Mouse (Mus musculus): ENCODE measurements around the gene Myt1. TPM values are rescaled to one million over a fixed set of nuclear protein-coding genes. Genes with fewer than 3 reads are reported as not detected.
A peak's percentile ranks its signal among the peaks of the same experiment; 100 is the strongest.

The Myt1 gene
- polyA plus RNA-seq, 1 experiment from 2014 or later, result 11.0 TPM

DNA sequence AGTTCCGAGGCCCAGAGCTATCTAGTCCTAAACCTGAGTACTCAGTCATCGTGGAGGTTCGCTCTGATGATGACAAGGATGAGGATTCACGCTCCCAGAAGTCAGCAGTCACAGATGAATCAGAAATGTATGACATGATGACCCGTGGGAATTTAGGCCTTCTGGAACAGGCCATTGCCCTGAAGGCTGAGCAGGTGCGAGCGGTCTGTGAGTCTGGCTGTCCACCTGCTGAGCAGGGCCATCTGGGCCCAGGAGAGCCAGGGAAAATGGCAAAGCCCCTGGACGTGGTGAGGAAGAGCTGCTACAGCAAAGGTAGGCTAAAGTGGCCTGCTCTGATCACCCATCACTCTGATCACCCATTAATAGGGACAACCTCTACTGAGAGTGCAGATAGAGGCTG is 34.5 kb downstream of the Myt1 start:
- Histone ChIP-seq H3K27ac (ENCODE audit: low read depth, low read length) (no peak overlapping the region), H3K4me1 (ENCODE audit: control insufficient read depth, insufficient read depth, low read depth, low read length) (no peaks in the 10 kb centered on the region), H3K27me3 (replicated peaks; ENCODE audit: control insufficient read depth, insufficient read depth, low read length) (no peaks in the 10 kb centered on the region), H3K4me3 (ENCODE audit: low read length) (no peak overlapping the region), H3K36me3 (ENCODE audit: control insufficient read depth, insufficient read depth, low read length) (peaks cover 5% of the 10 kb centered on the region; the same call in 1 of the 2 replicates), H3K4me2 (ENCODE audit: low read length) (no peak overlapping the region), H3K9ac (ENCODE audit: low read depth, low read length) (no peak overlapping the region), H3K9me3 (ENCODE audit: control insufficient read depth, low read length) (no peaks in the 10 kb centered on the region)
- WGBS, result 70% methylated on average over 8 of the region's 8 CpGs
- ATAC-seq, result no peak

DNA sequence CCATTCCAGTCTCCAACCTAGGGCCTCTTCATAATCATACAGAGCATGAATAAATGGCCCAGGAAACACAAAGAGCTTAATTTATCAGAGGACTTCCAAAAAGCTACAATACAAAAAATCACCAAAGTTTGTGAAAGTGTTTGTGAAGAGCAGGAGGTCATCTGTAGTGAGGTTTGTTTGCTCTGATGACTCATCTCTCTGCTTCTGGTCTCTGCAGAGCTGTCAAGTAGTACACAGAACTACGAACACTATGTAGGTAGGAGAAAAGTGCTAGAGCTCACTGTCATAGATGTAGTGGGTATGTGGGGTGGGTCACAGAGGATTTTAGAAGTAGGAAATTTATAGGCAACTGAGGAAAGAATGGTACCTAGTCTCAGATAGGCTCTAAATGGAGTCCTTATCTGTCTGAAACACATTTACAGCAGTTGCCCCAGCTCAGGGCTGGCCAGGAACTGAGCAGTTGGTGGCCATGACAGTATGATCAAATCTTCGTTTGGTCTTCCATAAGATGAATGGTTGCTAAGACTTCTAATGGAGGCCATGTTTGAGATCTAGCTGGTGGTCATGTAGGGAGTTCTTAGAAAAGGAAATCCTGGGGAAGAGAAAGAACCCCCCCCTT is 66.0 kb downstream of the Myt1 start:
- no peak overlapping the region for H3K27ac ChIP-seq (ENCODE audit: low read depth, low read length)
- H3K4me1 ChIP-seq (ENCODE audit: control insufficient read depth, insufficient read depth, low read depth, low read length), result no peaks in the 10 kb centered on the region
- H3K4me3 ChIP-seq (ENCODE audit: low read length), result no peak overlapping the region
- no peaks in the 10 kb centered on the region for H3K9me3 ChIP-seq (ENCODE audit: control insufficient read depth, low read length)
- H3K36me3 ChIP-seq (ENCODE audit: control insufficient read depth, insufficient read depth, low read length), result peaks cover 6% of the 10 kb centered on the region; the same call in 1 of the 2 replicates
- H3K9ac ChIP-seq (ENCODE audit: low read depth, low read length), result no peak overlapping the region
- WGBS, result 77% methylated on average over 2 of the region's 2 CpGs
- H3K27me3 ChIP-seq (replicated peaks; ENCODE audit: control insufficient read depth, insufficient read depth, low read length), result no peaks in the 10 kb centered on the region
- ATAC-seq, result no peak
- H3K4me2 ChIP-seq (ENCODE audit: low read length), result no peak overlapping the region

DNA sequence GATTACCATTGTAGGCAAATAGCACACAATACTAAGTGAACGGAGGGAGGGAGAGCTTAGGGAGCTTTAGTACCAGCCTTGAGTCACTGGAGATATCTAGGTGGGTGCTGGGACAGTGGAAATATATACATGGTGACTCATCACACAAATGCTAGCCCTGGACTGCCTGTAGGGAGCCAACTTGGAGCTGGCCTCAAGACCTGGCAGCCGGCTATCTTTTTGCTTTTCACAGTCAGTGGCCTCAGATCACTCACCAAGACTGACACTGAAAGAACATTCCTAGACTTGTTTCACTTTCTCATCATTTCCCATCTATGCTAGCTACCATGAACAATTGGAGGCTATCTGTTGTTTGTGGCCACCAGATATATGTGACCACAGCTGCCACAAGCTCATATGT is 69.6 kb downstream of the Myt1 start:
- no peak overlapping the region for H3K27ac ChIP-seq (ENCODE audit: low read depth, low read length)
- H3K27me3 ChIP-seq (replicated peaks; ENCODE audit: control insufficient read depth, insufficient read depth, low read length), result no peaks in the 10 kb centered on the region
- H3K4me3 ChIP-seq (ENCODE audit: low read length), result no peak overlapping the region
- no peaks in the 10 kb centered on the region for H3K9me3 ChIP-seq (ENCODE audit: control insufficient read depth, low read length)
- no peak overlapping the region for H3K9ac ChIP-seq (ENCODE audit: low read depth, low read length)
- no peaks in the 10 kb centered on the region; the same call in 1 of the 2 replicates for H3K36me3 ChIP-seq (ENCODE audit: control insufficient read depth, insufficient read depth, low read length)
- no peak overlapping the region for H3K4me2 ChIP-seq (ENCODE audit: low read length)
- 80% methylated on average over 2 of the region's 2 CpGs for WGBS
- peaks cover 4% of the 10 kb centered on the region for H3K4me1 ChIP-seq (ENCODE audit: control insufficient read depth, insufficient read depth, low read depth, low read length)
- no peak for ATAC-seq

DNA sequence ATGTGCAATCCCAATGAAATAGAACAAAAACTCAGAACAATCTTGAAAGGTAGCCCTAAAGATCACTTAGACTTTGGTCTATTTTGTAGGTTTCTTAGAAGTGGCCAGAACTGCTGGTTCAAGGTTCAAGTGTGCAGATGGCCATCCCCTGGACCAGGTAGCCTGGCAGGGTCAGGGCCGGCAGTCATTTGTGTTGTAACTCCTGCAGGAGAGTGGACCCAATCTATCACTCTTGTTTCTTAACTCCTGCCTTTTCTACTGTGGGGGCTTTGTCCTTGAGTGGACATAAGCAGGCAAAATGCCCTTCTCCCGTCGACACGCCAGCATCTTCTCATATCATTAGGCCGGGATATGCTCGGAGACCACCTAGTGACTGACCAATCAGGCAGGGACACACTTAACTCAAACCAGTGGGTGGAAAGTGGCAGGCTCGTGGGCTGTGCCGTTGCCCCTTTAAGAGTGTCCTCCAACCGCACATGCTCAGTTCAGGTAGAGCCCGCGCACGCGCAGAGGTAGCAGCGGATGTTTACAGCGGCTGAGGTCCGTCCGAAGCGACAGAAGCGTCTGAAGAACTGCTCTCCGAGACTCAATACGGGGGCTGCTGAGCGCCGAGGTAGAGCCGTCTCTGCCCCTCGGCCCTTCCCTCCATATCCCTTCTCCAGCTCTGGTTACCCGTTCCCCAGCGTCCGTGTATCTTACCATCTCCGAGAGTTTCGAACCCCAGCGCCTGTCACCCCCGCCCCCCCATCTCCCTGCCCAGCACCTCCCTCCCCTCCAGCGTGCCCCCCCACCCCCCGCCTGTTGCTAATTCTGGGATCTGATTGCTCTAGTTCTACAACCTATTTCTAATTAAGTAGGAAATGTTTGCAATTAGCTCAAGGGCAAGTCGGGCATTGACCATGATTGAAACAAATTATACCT is 74.5 kb downstream of the Myt1 start, which contains the start of gene Pcmtd2:
Gene Pcmtd2, plus strand, starts transcription at position 483 of the 921 bp plus-strand sequence.
- under 1% methylated on average over 35 of the region's 35 CpGs for WGBS
- peaks cover 15% of the 10 kb centered on the region for H3K4me1 ChIP-seq (ENCODE audit: control insufficient read depth, insufficient read depth, low read depth, low read length)
- 0 out of 2 replicates have a peak, but pooled peaks cover 2% of the 10 kb centered on the region for H3K36me3 ChIP-seq (ENCODE audit: control insufficient read depth, insufficient read depth, low read length)
- H3K9me3 ChIP-seq (ENCODE audit: control insufficient read depth, low read length), result no peaks in the 10 kb centered on the region
- H3K27me3 ChIP-seq (replicated peaks; ENCODE audit: control insufficient read depth, insufficient read depth, low read length), result no peaks in the 10 kb centered on the region
- peak within 1 kb of the TSS; percentile 87 for H3K27ac ChIP-seq (ENCODE audit: low read depth, low read length)
- H3K9ac ChIP-seq (ENCODE audit: low read depth, low read length), result peak within 1 kb of the TSS; percentile 82
- H3K4me3 ChIP-seq (ENCODE audit: low read length), result peak within 1 kb of the TSS; percentile 76
- H3K4me2 ChIP-seq (ENCODE audit: low read length), result peak within 1 kb of the TSS; percentile 85
- peak; percentile 100 for ATAC-seq

DNA sequence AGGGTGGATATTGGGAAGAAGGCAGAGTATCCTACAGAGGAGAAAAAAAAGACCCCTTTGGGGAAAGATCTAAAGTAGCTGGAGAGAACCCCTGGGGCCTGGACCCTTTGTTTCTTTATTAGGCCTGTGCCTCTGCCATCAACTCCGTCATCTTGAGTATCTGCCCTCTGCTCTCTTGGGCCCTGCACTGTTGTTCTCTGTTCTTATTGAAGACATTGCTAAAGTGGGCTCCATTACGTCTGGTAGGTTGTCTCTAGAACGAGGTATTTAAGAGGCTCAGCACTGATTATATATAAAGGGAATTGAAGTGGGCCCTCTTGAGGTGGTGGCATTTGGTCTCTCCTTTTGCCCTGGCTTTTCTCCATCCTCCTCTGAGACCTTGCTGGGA is 75.2 kb downstream of the Myt1 start:
- Histone ChIP-seq H3K27me3 (replicated peaks; ENCODE audit: control insufficient read depth, insufficient read depth, low read length) (no peaks in the 10 kb centered on the region), H3K9me3 (ENCODE audit: control insufficient read depth, low read length) (no peaks in the 10 kb centered on the region), H3K4me1 (ENCODE audit: control insufficient read depth, insufficient read depth, low read depth, low read length) (peaks cover 15% of the 10 kb centered on the region), H3K36me3 (ENCODE audit: control insufficient read depth, insufficient read depth, low read length) (0 out of 2 replicates have a peak, but pooled peaks cover 3% of the 10 kb centered on the region), H3K27ac (ENCODE audit: low read depth, low read length) (peak overlapping the region; percentile 87), H3K4me3 (ENCODE audit: low read length) (peak overlapping the region; percentile 76), H3K4me2 (ENCODE audit: low read length) (peak overlapping the region; percentile 85), H3K9ac (ENCODE audit: low read depth, low read length) (peak overlapping the region; percentile 82)
- WGBS, result 0% methylated on average over 3 of the region's 3 CpGs
- peak; percentile 1; the same call in 1 of the 2 replicates for ATAC-seq

DNA sequence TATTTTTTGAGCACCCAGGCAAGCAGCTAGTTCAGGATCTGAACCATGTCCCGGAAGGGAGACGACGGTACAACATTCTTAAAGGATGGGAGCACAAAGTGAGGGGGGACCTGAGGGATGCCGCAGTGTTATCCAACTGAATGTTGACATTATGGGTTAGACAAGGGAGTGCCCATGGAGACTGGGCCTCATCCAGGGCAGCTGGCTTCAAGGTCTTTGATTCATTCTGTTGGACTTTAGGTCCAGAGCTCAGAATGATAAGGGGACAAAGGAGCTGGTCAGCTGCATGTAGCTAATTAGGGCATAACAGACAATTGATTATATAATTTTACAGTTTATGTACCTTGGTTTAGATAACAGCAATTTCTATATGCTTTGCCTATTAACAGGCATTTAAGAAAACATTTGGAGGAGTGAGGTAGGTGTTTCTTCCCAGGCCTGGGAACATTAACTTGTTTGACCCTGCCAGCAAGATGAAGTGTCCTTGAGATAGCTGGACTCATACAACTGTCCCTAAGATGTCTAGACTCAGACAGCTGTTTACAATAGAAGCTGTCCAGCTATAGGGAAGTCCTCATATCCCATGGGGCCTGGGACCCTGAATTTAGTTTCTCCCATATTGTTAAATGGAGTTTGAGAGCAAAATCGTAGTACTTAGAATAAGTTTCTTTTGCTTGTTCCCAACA is 82.7 kb downstream of the Myt1 start:
- Histone ChIP-seq H3K36me3 (ENCODE audit: control insufficient read depth, insufficient read depth, low read length) (peaks cover 18% of the 10 kb centered on the region), H3K4me2 (ENCODE audit: low read length) (no peak overlapping the region), H3K4me3 (ENCODE audit: low read length) (no peak overlapping the region), H3K4me1 (ENCODE audit: control insufficient read depth, insufficient read depth, low read depth, low read length) (no peaks in the 10 kb centered on the region), H3K27ac (ENCODE audit: low read depth, low read length) (no peak overlapping the region), H3K9me3 (ENCODE audit: control insufficient read depth, low read length) (no peaks in the 10 kb centered on the region), H3K9ac (ENCODE audit: low read depth, low read length) (no peak overlapping the region), H3K27me3 (replicated peaks; ENCODE audit: control insufficient read depth, insufficient read depth, low read length) (no peaks in the 10 kb centered on the region)
- no peak for ATAC-seq
- 85% methylated on average over 5 of the region's 5 CpGs for WGBS

DNA sequence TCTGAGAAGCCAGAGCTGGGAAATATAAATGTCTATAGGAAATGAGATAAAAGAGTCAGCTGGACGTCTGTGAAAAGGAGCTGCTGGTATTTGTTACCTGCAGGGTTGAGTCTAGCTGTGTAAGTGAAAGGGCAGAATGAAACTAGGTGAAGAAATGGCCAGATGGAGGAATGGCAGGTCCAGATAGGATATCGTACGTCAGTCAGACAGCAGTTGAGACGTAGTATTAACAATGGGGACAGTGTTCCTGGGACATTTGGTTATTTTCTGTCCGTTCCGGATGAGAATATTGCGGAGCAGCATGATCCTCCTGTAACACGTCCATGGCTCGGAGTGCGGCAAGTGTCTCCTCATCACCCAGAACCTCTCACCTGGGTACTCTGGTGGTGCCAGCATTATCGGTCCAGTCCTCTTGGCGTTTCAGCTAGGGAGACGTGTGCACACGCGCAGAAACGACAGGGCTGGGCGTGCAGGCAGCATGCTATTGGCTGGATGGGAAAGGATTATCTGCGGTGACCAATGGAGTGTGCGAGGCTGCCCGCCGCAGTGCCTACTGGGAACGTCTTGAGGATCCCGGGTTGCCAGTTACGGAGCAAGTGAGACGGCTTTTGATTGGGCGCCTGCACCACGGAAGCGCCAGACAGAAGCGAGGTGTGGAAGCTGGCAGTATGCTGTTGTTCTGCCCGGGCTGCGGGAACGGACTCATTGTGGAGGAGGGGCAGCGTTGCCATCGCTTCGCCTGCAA is 100.8 kb downstream of the Myt1 start, which contains the start of gene Polr3k:
Gene Polr3k, plus strand, starts transcription at position 547 of the 745 bp plus-strand sequence.
- Histone ChIP-seq H3K9ac (ENCODE audit: low read depth, low read length) (peak within 1 kb of the TSS; percentile 80), H3K4me3 (ENCODE audit: low read length) (peak within 1 kb of the TSS; percentile 81), H3K9me3 (ENCODE audit: control insufficient read depth, low read length) (no peaks in the 10 kb centered on the region), H3K4me1 (ENCODE audit: control insufficient read depth, insufficient read depth, low read depth, low read length) (peaks cover 18% of the 10 kb centered on the region), H3K36me3 (ENCODE audit: control insufficient read depth, insufficient read depth, low read length) (peaks cover 11% of the 10 kb centered on the region), H3K27me3 (replicated peaks; ENCODE audit: control insufficient read depth, insufficient read depth, low read length) (no peaks in the 10 kb centered on the region), H3K27ac (ENCODE audit: low read depth, low read length) (peak within 1 kb of the TSS; percentile 88), H3K4me2 (ENCODE audit: low read length) (peak within 1 kb of the TSS; percentile 90)
- under 1% methylated on average over 35 of the region's 35 CpGs for WGBS
- ATAC-seq, result peak; percentile 100

DNA sequence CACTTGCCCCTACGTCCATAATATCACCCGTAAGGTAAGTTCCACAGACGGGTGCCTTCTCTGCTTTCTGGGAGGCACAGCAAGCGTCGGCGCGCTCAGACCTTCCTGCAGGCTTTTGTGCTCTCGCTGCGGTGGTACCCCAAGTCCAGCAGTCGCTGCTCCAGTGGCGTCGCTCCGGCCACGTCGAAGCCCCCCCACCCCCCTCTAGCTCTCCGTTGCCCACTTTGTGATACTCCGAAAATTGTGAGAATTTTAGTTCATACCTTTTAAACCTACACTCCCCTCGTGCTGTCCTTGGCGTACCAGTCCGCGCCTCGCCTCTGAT is 101.4 kb downstream of the Myt1 start:
- Histone ChIP-seq H3K4me2 (ENCODE audit: low read length) (peak overlapping the region; percentile 90), H3K27me3 (replicated peaks; ENCODE audit: control insufficient read depth, insufficient read depth, low read length) (no peaks in the 10 kb centered on the region), H3K9me3 (ENCODE audit: control insufficient read depth, low read length) (no peaks in the 10 kb centered on the region), H3K27ac (ENCODE audit: low read depth, low read length) (peak overlapping the region; percentile 88), H3K4me1 (ENCODE audit: control insufficient read depth, insufficient read depth, low read depth, low read length) (peaks cover 18% of the 10 kb centered on the region), H3K9ac (ENCODE audit: low read depth, low read length) (peak overlapping the region; percentile 80), H3K4me3 (ENCODE audit: low read length) (peak overlapping the region; percentile 81), H3K36me3 (ENCODE audit: control insufficient read depth, insufficient read depth, low read length) (peaks cover 11% of the 10 kb centered on the region)
- ATAC-seq, result peak; percentile 46; the same call in 1 of the 2 replicates
- WGBS, result under 1% methylated on average over 22 of the region's 22 CpGs

Measured in hindbrain, embryonic 16.5 days (tissue).